Comparison of ENCODE assay signal across 17 mouse cellular contexts in genomic region chr8:122512392-122512791, GRCm38 (mm10). TPM values are rescaled to one million over a fixed set of nuclear protein-coding genes. Genes with fewer than 3 reads are reported as not detected.
A peak's percentile ranks its signal among the peaks of the same experiment; 100 is the strongest.
DNase-seq lines count a peak whose midpoint lies in the region; ATAC-seq and TF ChIP-seq lines count a peak whose summit lies in the region.
"Had no signal": no experiment of that assay in that cellular context is flagged by ENCODE, and none has a peak within 500 bp of the region (broad histone marks: within the 10 kb centered on the region; RNA-seq: fewer than 3 reads in every experiment).

No protein-coding gene starts in this region.

- no peak for TF ChIP-seq POLR2A in lung, adult 2 months (IDR thresholded peaks at IDR 0.05; ENCODE audit: borderline replicate concordance, extremely low read depth, low read depth, low read length)
- no peak for TF ChIP-seq POLR2A in cerebellum, adult 2 months (IDR thresholded peaks at IDR 0.05; ENCODE audit: borderline replicate concordance, insufficient read depth, low read length)

- 89% methylated on average over 7 of the region's 7 CpGs for WGBS in forebrain, embryonic 10.5 days
- 88% methylated on average over 7 of the region's 7 CpGs for WGBS in forebrain, embryonic 11.5 days
- 48% methylated on average over 7 of the region's 7 CpGs for WGBS in kidney, embryonic 14.5 days
- WGBS in lung, postnatal 0 days = 62% methylated on average over 7 of the region's 7 CpGs
- 50% methylated on average over 7 of the region's 7 CpGs for WGBS in lung, adult 2 months
- WGBS in cerebellum, adult 2 months = 70% methylated on average over 7 of the region's 7 CpGs

- H3K27me3 ChIP-seq in forebrain, embryonic 10.5 days (ENCODE audit: poor library complexity, severe bottlenecking) = no peaks in the 10 kb centered on the region
- no peaks in the 10 kb centered on the region for H3K27me3 ChIP-seq in forebrain, embryonic 11.5 days (ENCODE audit: control insufficient read depth, insufficient read depth, low read length)
- H3K27me3 ChIP-seq in kidney, embryonic 14.5 days (ENCODE audit: control insufficient read depth, insufficient read depth, low read length) = no peaks in the 10 kb centered on the region
- no peaks in the 10 kb centered on the region for H3K27me3 ChIP-seq in lung, postnatal 0 days (replicated peaks; ENCODE audit: insufficient read depth, low read length)
- no peaks in the 10 kb centered on the region for H3K27me3 ChIP-seq in cerebellum, adult 2 months (ENCODE audit: control insufficient read depth, insufficient read depth, low read length)
- H3K27me3 ChIP-seq: hindbrain, embryonic 15.5 days; limb, embryonic 13.5 days; neural tube, embryonic 13.5 days; Patski had no signal

- TF ChIP-seq CTCF in lung, postnatal 0 days (IDR thresholded peaks at IDR 0.05) = no peak
- no peak for TF ChIP-seq CTCF in lung, adult 2 months (IDR thresholded peaks at IDR 0.05; ENCODE audit: insufficient read depth, low read length)
- TF ChIP-seq CTCF in cerebellum, adult 2 months (IDR thresholded peaks at IDR 0.05; ENCODE audit: borderline replicate concordance, insufficient read depth, low read depth, low read length) = no peak

- peaks cover 12% of the 10 kb centered on the region for H3K4me1 ChIP-seq in forebrain, embryonic 10.5 days
- peaks cover 1% of the 10 kb centered on the region for H3K4me1 ChIP-seq in forebrain, embryonic 11.5 days (replicated peaks; ENCODE audit: control insufficient read depth, insufficient read depth, low read length)
- peaks cover 38% of the 10 kb centered on the region for H3K4me1 ChIP-seq in kidney, embryonic 14.5 days (ENCODE audit: control insufficient read depth, insufficient read depth, low read length)
- H3K4me1 ChIP-seq in lung, postnatal 0 days (ENCODE audit: insufficient read depth, low read depth, low read length) = peaks cover 3% of the 10 kb centered on the region
- peaks cover 12% of the 10 kb centered on the region for H3K4me1 ChIP-seq in lung, adult 2 months (ENCODE audit: control insufficient read depth, insufficient read depth, low read length)
- no peaks in the 10 kb centered on the region for H3K4me1 ChIP-seq in cerebellum, adult 2 months (ENCODE audit: control insufficient read depth, insufficient read depth, low read length)
- H3K4me1 ChIP-seq: hindbrain, embryonic 15.5 days had no signal

- H3K4me2 ChIP-seq in forebrain, embryonic 11.5 days (ENCODE audit: low read depth, low read length, severe bottlenecking) = no peak overlapping the region
- no peak overlapping the region for H3K4me2 ChIP-seq in kidney, embryonic 14.5 days (replicated peaks; ENCODE audit: low read depth, low read length)
- no peak overlapping the region for H3K4me2 ChIP-seq in lung, postnatal 0 days (replicated peaks; ENCODE audit: low read depth, low read length)
- H3K4me2 ChIP-seq: hindbrain, embryonic 15.5 days; limb, embryonic 13.5 days; neural tube, embryonic 13.5 days had no signal

- no peak for DNase-seq in forebrain, embryonic 10.5 days (ENCODE audit: extremely low spot score, low spot score)
- DNase-seq in forebrain, embryonic 11.5 days (ENCODE audit: low spot score) = no peak
- DNase-seq in kidney, adult 9 months = no peak
- DNase-seq in lung, postnatal 0 days (ENCODE audit: low spot score) = peak; percentile 13
- no peak for DNase-seq in lung, adult 2 months
- no peak for DNase-seq in adrenal gland, postnatal 36 days
- DNase-seq in cerebellum, adult 2 months = no peak
- DNase-seq: cerebellum, adult 9-10 months; retina, postnatal 1 day; thymus, postnatal 36 days had no signal

- no peak overlapping the region for H3K4me3 ChIP-seq in forebrain, embryonic 10.5 days
- no peak overlapping the region for H3K4me3 ChIP-seq in forebrain, embryonic 11.5 days (ENCODE audit: low read depth, low read length)
- H3K4me3 ChIP-seq in kidney, embryonic 14.5 days (ENCODE audit: low read length) = no peak overlapping the region
- H3K4me3 ChIP-seq in lung, postnatal 0 days (ENCODE audit: low read depth, low read length) = no peak overlapping the region
- H3K4me3 ChIP-seq in lung, adult 2 months (replicated peaks; ENCODE audit: extremely low read depth, low read depth, low read length) = no peak overlapping the region
- H3K4me3 ChIP-seq in cerebellum, adult 2 months (replicated peaks; ENCODE audit: insufficient read depth, low read depth, low read length) = no peak overlapping the region
- H3K4me3 ChIP-seq: hindbrain, embryonic 15.5 days; limb, embryonic 13.5 days; neural tube, embryonic 13.5 days had no signal

- H3K9me3 ChIP-seq in forebrain, embryonic 10.5 days = no peaks in the 10 kb centered on the region
- no peaks in the 10 kb centered on the region for H3K9me3 ChIP-seq in forebrain, embryonic 11.5 days (ENCODE audit: control insufficient read depth, low read length)
- no peaks in the 10 kb centered on the region for H3K9me3 ChIP-seq in kidney, embryonic 14.5 days (ENCODE audit: control insufficient read depth, low read length)
- H3K9me3 ChIP-seq in lung, postnatal 0 days (ENCODE audit: low read length) = no peaks in the 10 kb centered on the region
- H3K9me3 ChIP-seq: hindbrain, embryonic 15.5 days; limb, embryonic 13.5 days; neural tube, embryonic 13.5 days had no signal

- H3K36me3 ChIP-seq in forebrain, embryonic 10.5 days (replicated peaks) = no peaks in the 10 kb centered on the region; the same call in 1 of the 2 replicates
- H3K36me3 ChIP-seq in forebrain, embryonic 11.5 days (ENCODE audit: control insufficient read depth, insufficient read depth, low read length) = no peaks in the 10 kb centered on the region
- peaks cover 9% of the 10 kb centered on the region; the same call in 1 of the 2 replicates for H3K36me3 ChIP-seq in kidney, embryonic 14.5 days (ENCODE audit: control insufficient read depth, insufficient read depth, low read length)
- no peaks in the 10 kb centered on the region for H3K36me3 ChIP-seq in lung, postnatal 0 days (ENCODE audit: insufficient read depth, low read length)
- H3K36me3 ChIP-seq: hindbrain, embryonic 15.5 days; neural tube, embryonic 13.5 days had no signal

- no peak overlapping the region for H3K9ac ChIP-seq in forebrain, embryonic 11.5 days (ENCODE audit: low read length)
- no peak overlapping the region for H3K9ac ChIP-seq in kidney, embryonic 14.5 days (ENCODE audit: low read depth, low read length)
- no peak overlapping the region for H3K9ac ChIP-seq in lung, postnatal 0 days (replicated peaks; ENCODE audit: low read depth)
- H3K9ac ChIP-seq: hindbrain, embryonic 15.5 days had no signal

- no peak for TF ChIP-seq EP300 in lung, postnatal 0 days (IDR thresholded peaks at IDR 0.05)

- ATAC-seq in forebrain, embryonic 11.5 days (replicated peaks; ENCODE audit: low FRiP score) = no peak
- ATAC-seq in kidney, embryonic 14.5 days (ENCODE audit: low FRiP score, low TSS enrichment) = no peak
- 0 out of 2 replicates have a peak, but pooled peaks have one; percentile 7 for ATAC-seq in lung, postnatal 0 days
- ATAC-seq: Patski had no signal

- 0 out of 2 replicates have a peak overlapping the region, but pooled peaks have one; percentile 1 for H3K27ac ChIP-seq in forebrain, embryonic 10.5 days
- no peak overlapping the region for H3K27ac ChIP-seq in forebrain, embryonic 11.5 days (ENCODE audit: low read depth, low read length)
- peak overlapping the region; percentile 78; the same call in 1 of the 2 replicates for H3K27ac ChIP-seq in kidney, embryonic 14.5 days (ENCODE audit: low read depth, low read length)
- H3K27ac ChIP-seq in lung, postnatal 0 days (ENCODE audit: low read length) = no peak overlapping the region; the same call in 1 of the 2 replicates
- H3K27ac ChIP-seq in cerebellum, adult 2 months (ENCODE audit: insufficient read depth, low read length) = no peak overlapping the region
- H3K27ac ChIP-seq: hindbrain, embryonic 15.5 days; neural tube, embryonic 13.5 days had no signal

RNA-seq across cellular contexts. Expression of gene Ctu2, which starts 36.4 kb away (rescaled TPM):
- polyA plus RNA-seq in forebrain, embryonic 10.5 days (2016; fragmentation: Nextera tagmentation; extraction: Ambion mirVana) = 84.7 and 89.1 TPM in 2 replicates
- 75.7 and 84.5 TPM in 2 replicates for polyA plus RNA-seq in forebrain, embryonic 11.5 days (2014; fragmentation: Nextera tagmentation; extraction: Ambion mirVana)
- polyA plus RNA-seq in kidney, embryonic 14.5 days (2014; fragmentation: Nextera tagmentation; extraction: Ambion mirVana) = 50.4 and 51.6 TPM in 2 replicates
- 21.2 and 25.9 TPM in 2 replicates for polyA plus RNA-seq in lung, postnatal 0 days (2015; fragmentation: Nextera tagmentation; extraction: Ambion mirVana)
- polyA plus RNA-seq in lung, adult 2 months (2012; rRNA removed) = 28.6 and 30.6 TPM in 2 replicates
- 10 to 100 TPM; 20.0 to 29.1 TPM for total RNA-seq in adrenal gland, postnatal 36 days (2021)
- polyA plus RNA-seq in cerebellum, adult 2 months (2012; rRNA removed) = 45.0 and 49.7 TPM in 2 replicates

RNA-seq across cellular contexts. Expression of gene Rnf166, which starts 36.5 kb away (rescaled TPM):
- 31.0 and 33.0 TPM in 2 replicates for polyA plus RNA-seq in forebrain, embryonic 10.5 days (2016; fragmentation: Nextera tagmentation; extraction: Ambion mirVana)
- 31.2 and 36.0 TPM in 2 replicates for polyA plus RNA-seq in forebrain, embryonic 11.5 days (2014; fragmentation: Nextera tagmentation; extraction: Ambion mirVana)
- 33.5 and 35.3 TPM in 2 replicates for polyA plus RNA-seq in kidney, embryonic 14.5 days (2014; fragmentation: Nextera tagmentation; extraction: Ambion mirVana)
- 49.4 and 52.7 TPM in 2 replicates for polyA plus RNA-seq in lung, postnatal 0 days (2015; fragmentation: Nextera tagmentation; extraction: Ambion mirVana)
- 83.8 and 93.2 TPM in 2 replicates for polyA plus RNA-seq in lung, adult 2 months (2012; rRNA removed)
- 10 to 100 TPM; 37.3 to 59.9 TPM for total RNA-seq in adrenal gland, postnatal 36 days (2021)
- 65.9 and 69.4 TPM in 2 replicates for polyA plus RNA-seq in cerebellum, adult 2 months (2012; rRNA removed)

RNA-seq across cellular contexts. Expression of gene Piezo1, which starts 38.7 kb away (rescaled TPM):
- 6.1 and 8.8 TPM in 2 replicates for polyA plus RNA-seq in forebrain, embryonic 10.5 days (2016; fragmentation: Nextera tagmentation; extraction: Ambion mirVana)
- polyA plus RNA-seq in forebrain, embryonic 11.5 days (2014; fragmentation: Nextera tagmentation; extraction: Ambion mirVana) = 5.8 and 5.9 TPM in 2 replicates
- polyA plus RNA-seq in kidney, embryonic 14.5 days (2014; fragmentation: Nextera tagmentation; extraction: Ambion mirVana) = 16.5 and 17.9 TPM in 2 replicates
- 27.3 and 31.3 TPM in 2 replicates for polyA plus RNA-seq in lung, postnatal 0 days (2015; fragmentation: Nextera tagmentation; extraction: Ambion mirVana)
- polyA plus RNA-seq in lung, adult 2 months (2012; rRNA removed) = 192 and 213 TPM in 2 replicates
- 10 to 100 TPM; 19.5 to 24.7 TPM for total RNA-seq in adrenal gland, postnatal 36 days (2021)
- polyA plus RNA-seq in cerebellum, adult 2 months (2012; rRNA removed) = 4.2 and 4.5 TPM in 2 replicates

RNA-seq across cellular contexts. Expression of gene Snai3, which starts 51.9 kb away (rescaled TPM):
- 0.18 and 0.22 TPM in 2 replicates for polyA plus RNA-seq in forebrain, embryonic 10.5 days (2016; fragmentation: Nextera tagmentation; extraction: Ambion mirVana)
- polyA plus RNA-seq in forebrain, embryonic 11.5 days (2014; fragmentation: Nextera tagmentation; extraction: Ambion mirVana) = 0.37 TPM in 1 of 2 replicates, not detected in the other
- polyA plus RNA-seq in kidney, embryonic 14.5 days (2014; fragmentation: Nextera tagmentation; extraction: Ambion mirVana) = 0.23 and 0.51 TPM in 2 replicates
- polyA plus RNA-seq in lung, postnatal 0 days (2015; fragmentation: Nextera tagmentation; extraction: Ambion mirVana) = 1.2 and 1.5 TPM in 2 replicates
- polyA plus RNA-seq in lung, adult 2 months (2012; rRNA removed) = 1.4 and 1.5 TPM in 2 replicates
- total RNA-seq in adrenal gland, postnatal 36 days (2021) = not detected
- 0.13 TPM in 1 of 2 replicates, not detected in the other for polyA plus RNA-seq in cerebellum, adult 2 months (2012; rRNA removed)
- total RNA-seq: midbrain, postnatal 0 days had no signal
- polyA plus RNA-seq: brain, embryonic 14.5 days; hindbrain, embryonic 15.5 days; midbrain, postnatal 0 days had no signal

RNA-seq across cellular contexts. Expression of gene Cdt1, which starts 55.4 kb away (rescaled TPM):
- 73.2 and 79.8 TPM in 2 replicates for polyA plus RNA-seq in forebrain, embryonic 10.5 days (2016; fragmentation: Nextera tagmentation; extraction: Ambion mirVana)
- 57.9 and 59.6 TPM in 2 replicates for polyA plus RNA-seq in forebrain, embryonic 11.5 days (2014; fragmentation: Nextera tagmentation; extraction: Ambion mirVana)
- 42.7 and 48.5 TPM in 2 replicates for polyA plus RNA-seq in kidney, embryonic 14.5 days (2014; fragmentation: Nextera tagmentation; extraction: Ambion mirVana)
- polyA plus RNA-seq in lung, postnatal 0 days (2015; fragmentation: Nextera tagmentation; extraction: Ambion mirVana) = 7.4 and 7.7 TPM in 2 replicates
- 11.7 and 12.2 TPM in 2 replicates for polyA plus RNA-seq in lung, adult 2 months (2012; rRNA removed)
- total RNA-seq in adrenal gland, postnatal 36 days (2021) = 1 to 10 TPM; 8.7 to 9.1 TPM
- 7.6 and 8.8 TPM in 2 replicates for polyA plus RNA-seq in cerebellum, adult 2 months (2012; rRNA removed)

Comparison
In these comparisons a context has a peak if more than half of its experiments do, and no peak if none do; other contexts are left out.
1. H3K27ac ChIP-seq: peak in forebrain, embryonic 10.5 days (single experiment) and kidney, embryonic 14.5 days (single experiment); none in forebrain, embryonic 11.5 days (single experiment), lung, postnatal 0 days (single experiment) and cerebellum, adult 2 months (single experiment).